Mouse (Mus musculus) megakaryocyte-erythroid progenitor cell, adult 5-6 weeks (primary cell): ENCODE measurements at regions not wholly inside any gene's neighbourhood (a gene's known extent, or its start where the extent isn't known, plus 50 kb on each side); places are given as distances from the start of the nearest gene placed in this dataset.

Source experiments
- ATAC-seq: replicated peaks from 2 replicates; pipeline ENCODE4 v1.8.0; 2016; ENCODE audit warnings: mild to moderate bottlenecking, inconsistent platforms; ENCODE audit not compliant: severe bottlenecking, poor library complexity, low FRiP score, low TSS enrichment

GRCm38 (mm10) chr11:84643107-84643372 lies 117.7 kb upstream of the Lhx1 start:
- no peak for ATAC-seq

- no peak for ATAC-seq
These were observed 117.2 kb upstream of the Lhx1 start for GRCm38 (mm10) chr11:84642300-84643106.

GRCm38 (mm10) chr11:84641601-84642000 lies 116.3 kb upstream of the Lhx1 start:
- no peak for ATAC-seq

- ATAC-seq = no peak
These were observed 113.0 kb upstream of the Lhx1 start for GRCm38 (mm10) chr11:84638353-84638752.

- no peak for ATAC-seq
These were observed 111.9 kb upstream of the Lhx1 start for GRCm38 (mm10) chr11:84637268-84637667.

- ATAC-seq = no peak
These were observed 109.7 kb upstream of the Lhx1 start for GRCm38 (mm10) chr11:84634990-84635389.

GRCm38 (mm10) chr11:84633300-84633699 lies 108.0 kb upstream of the Lhx1 start:
- no peak for ATAC-seq

- ATAC-seq = no peak
These were observed 102.8 kb upstream of the Lhx1 start for GRCm38 (mm10) chr11:84628111-84628510.

GRCm38 (mm10) chr11:84627685-84628084 lies 102.3 kb upstream of the Lhx1 start:
- ATAC-seq = no peak

- no peak for ATAC-seq
These were observed 101.9 kb upstream of the Lhx1 start for GRCm38 (mm10) chr11:84627259-84627658.

GRCm38 (mm10) chr11:84624100-84624499 lies 98.8 kb upstream of the Lhx1 start:
- no peak for ATAC-seq

GRCm38 (mm10) chr11:84619713-84620112 lies 94.4 kb upstream of the Lhx1 start:
- no peak for ATAC-seq

- ATAC-seq = 0 out of 2 replicates have a peak, but pooled peaks have one; percentile 34
These were observed 93.2 kb upstream of the Lhx1 start for GRCm38 (mm10) chr11:84618576-84618975.

- ATAC-seq = no peak
These were observed 87.8 kb upstream of the Lhx1 start for GRCm38 (mm10) chr11:84612982-84613720.

GRCm38 (mm10) chr11:84611625-84611879 lies 86.2 kb upstream of the Lhx1 start:
- ATAC-seq = no peak

- no peak for ATAC-seq
These were observed 85.7 kb upstream of the Lhx1 start for GRCm38 (mm10) chr11:84610774-84611624.

- no peak for ATAC-seq
These were observed 79.4 kb upstream of the Lhx1 start for GRCm38 (mm10) chr11:84604781-84605180.

GRCm38 (mm10) chr11:84599267-84599841 lies 74.0 kb upstream of the Lhx1 start:
- ATAC-seq = no peak

GRCm38 (mm10) chr11:84597572-84598295 lies 72.4 kb upstream of the Lhx1 start:
- no peak for ATAC-seq
